In the genomic region with DNA sequence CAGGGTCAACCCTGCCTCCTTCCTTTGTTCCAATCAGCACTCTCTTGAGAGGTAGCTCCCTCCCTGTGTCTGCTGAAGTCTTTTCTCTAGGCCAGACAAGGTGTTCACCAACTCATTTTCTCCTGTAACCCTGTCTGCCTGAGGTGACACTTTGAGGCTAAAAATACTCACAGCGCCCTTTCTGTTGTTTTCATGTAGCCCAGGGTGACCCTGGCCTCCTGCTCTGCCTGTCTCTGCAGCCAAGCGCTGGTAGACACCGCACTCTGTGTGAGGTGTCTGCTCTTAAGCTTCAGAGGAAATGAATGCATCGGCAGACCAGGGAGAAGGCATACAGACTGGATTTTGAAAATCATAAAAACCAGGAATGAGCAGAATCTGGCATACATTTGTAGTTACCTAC, we compare ENCODE assay signal across 31 mouse cellular contexts. TPM values are rescaled to one million over a fixed set of nuclear protein-coding genes. Genes with fewer than 3 reads are reported as not detected.
DNase-seq lines count a peak whose midpoint lies in the region; ATAC-seq and TF ChIP-seq lines count a peak whose summit lies in the region.
"Had no signal": no experiment of that assay in that cellular context is flagged by ENCODE, and none has a peak within 500 bp of the region (broad histone marks: within the 10 kb centered on the region; RNA-seq: fewer than 3 reads in every experiment).

No protein-coding gene starts in this region.

- H3K27ac ChIP-seq in gastrocnemius, adult 2 months = peak overlapping the region; percentile 82
- H3K27ac ChIP-seq in heart, adult 2 months = peak overlapping the region; percentile 66
- H3K27ac ChIP-seq in heart, embryonic 13.5 days (replicated peaks) = peak overlapping the region; percentile 53; the same call in 1 of the 2 replicates
- H3K27ac ChIP-seq: embryonic facial prominence, embryonic 10.5 days; embryonic facial prominence, embryonic 15.5 days; forebrain, embryonic 12.5 days; kidney, embryonic 15.5 days; layer of hippocampus, adult 2 months; liver, embryonic 12.5 days; neural tube, embryonic 12.5 days; stomach, postnatal 0 days had no signal

- no peak for TF ChIP-seq EP300 in heart, adult 2 months (IDR thresholded peaks at IDR 0.05; ENCODE audit: insufficient read depth, low read depth, low read length)

- TF ChIP-seq CTCF in gastrocnemius, adult 2 months (IDR thresholded peaks at IDR 0.05) = no peak
- no peak for TF ChIP-seq CTCF in heart, adult 2 months (IDR thresholded peaks at IDR 0.05)

- H3K4me3 ChIP-seq in gastrocnemius, adult 2 months = no peak overlapping the region
- no peak overlapping the region for H3K4me3 ChIP-seq in heart, adult 2 months
- no peak overlapping the region for H3K4me3 ChIP-seq in heart, embryonic 13.5 days
- H3K4me3 ChIP-seq: embryonic facial prominence, embryonic 10.5 days; embryonic facial prominence, embryonic 15.5 days; forebrain, embryonic 12.5 days; kidney, embryonic 15.5 days; layer of hippocampus, adult 2 months; liver, embryonic 12.5 days; myocyte; neural tube, embryonic 12.5 days had no signal

- H3K9ac ChIP-seq in heart, adult 2 months (ENCODE audit: low read depth, low read length) = no peak overlapping the region
- peak overlapping the region; percentile 37; the same call in 1 of the 2 replicates for H3K9ac ChIP-seq in heart, embryonic 13.5 days
- H3K9ac ChIP-seq: embryonic facial prominence, embryonic 15.5 days; forebrain, embryonic 12.5 days; kidney, embryonic 15.5 days; liver, embryonic 12.5 days; liver, postnatal 0 days; neural tube, embryonic 12.5 days had no signal

- H3K4me2 ChIP-seq in heart, embryonic 13.5 days = no peak overlapping the region
- H3K4me2 ChIP-seq: embryonic facial prominence, embryonic 15.5 days; forebrain, embryonic 12.5 days; kidney, embryonic 15.5 days; liver, embryonic 12.5 days; midbrain, embryonic 11.5 days; neural tube, embryonic 12.5 days had no signal

- peak; percentile 46 for DNase-seq in gastrocnemius, adult 2 months
- no peak for DNase-seq in gastrocnemius, postnatal 36 days
- DNase-seq in heart, adult 2 months = peak in 1 of 2 experiments; percentile 28
- DNase-seq in heart, postnatal 4 days = peak; percentile 11
- no peak for DNase-seq in urinary bladder, adult 2 months (ENCODE audit: low spot score)
- no peak for DNase-seq in adrenal gland, adult 2 months
- DNase-seq: adrenal gland, postnatal 14 days; cerebellum, adult 8-10 months; cerebellum, postnatal 25 days; kidney, adult 18-20 months; kidney, postnatal 25 days; left cerebral cortex, postnatal 4 days; liver, postnatal 0 days; lung, postnatal 36 days; right cerebral cortex, adult 18-20 months; thymus, adult 18-20 months; thymus, postnatal 25 days had no signal

- WGBS in heart, adult 2 months = 40% methylated on average over 4 of the region's 4 CpGs
- WGBS in heart, embryonic 13.5 days = 34% methylated on average over 4 of the region's 4 CpGs

- TF ChIP-seq POLR2A in heart, adult 2 months (IDR thresholded peaks at IDR 0.05; ENCODE audit: insufficient read depth, low read depth, low read length) = no peak

- H3K4me1 ChIP-seq in heart, adult 2 months (ENCODE audit: control insufficient read depth, insufficient read depth, low read length) = no peaks in the 10 kb centered on the region; the same call in 1 of the 2 replicates
- peaks cover 7% of the 10 kb centered on the region for H3K4me1 ChIP-seq in heart, embryonic 13.5 days
- H3K4me1 ChIP-seq: embryonic facial prominence, embryonic 10.5 days; embryonic facial prominence, embryonic 15.5 days; forebrain, embryonic 12.5 days; kidney, embryonic 15.5 days; liver, embryonic 12.5 days; neural tube, embryonic 12.5 days had no signal

- no peaks in the 10 kb centered on the region for H3K27me3 ChIP-seq in heart, adult 2 months (ENCODE audit: control insufficient read depth, insufficient read depth, low read length)
- H3K27me3 ChIP-seq in heart, embryonic 13.5 days (replicated peaks) = no peaks in the 10 kb centered on the region
- H3K27me3 ChIP-seq: embryonic facial prominence, embryonic 15.5 days; forebrain, embryonic 12.5 days; kidney, embryonic 15.5 days; liver, embryonic 12.5 days; neural tube, embryonic 12.5 days had no signal

- H3K9me3 ChIP-seq in heart, embryonic 13.5 days = no peaks in the 10 kb centered on the region
- H3K9me3 ChIP-seq: embryonic facial prominence, embryonic 10.5 days; embryonic facial prominence, embryonic 15.5 days; forebrain, embryonic 12.5 days; G1E; kidney, embryonic 15.5 days; liver, embryonic 12.5 days; neural tube, embryonic 12.5 days had no signal

- ATAC-seq in heart, embryonic 13.5 days (ENCODE audit: extremely low read depth, insufficient number of reproducible peaks, low FRiP score, low TSS enrichment) = no peak
- ATAC-seq: hindbrain, embryonic 16.5 days; liver, embryonic 12.5 days; liver, postnatal 0 days; midbrain, embryonic 16.5 days had no signal

- intact Hi-C loops in gastrocnemius, adult 2 months (cut with DNase I) = loop anchor here (2.0 kb wide), 1 partner anchor 13 kb away; no protein-coding TSS in a partner anchor
- intact Hi-C loops in gastrocnemius, postnatal 36 days (cut with DNase I) = no loop called here
- intact Hi-C loops in heart, adult 2 months (cut with DNase I) = no loop called here

- H3K79me2 ChIP-seq in heart, adult 2 months (replicated peaks; ENCODE audit: control insufficient read depth, insufficient read depth, low read length) = no peaks in the 10 kb centered on the region

- H3K36me3 ChIP-seq in heart, adult 2 months (ENCODE audit: control insufficient read depth, insufficient read depth, low read length) = peaks cover 4% of the 10 kb centered on the region
- H3K36me3 ChIP-seq in heart, embryonic 13.5 days = peaks cover 56% of the 10 kb centered on the region

RNA-seq across cellular contexts. Expression of a gene that starts 18.9 kb away (rescaled TPM):
- total RNA-seq in gastrocnemius, adult 2 months (2021) = 10 to 100 TPM; 61.8 to 68.6 TPM
- total RNA-seq in gastrocnemius, postnatal 36 days (2021) = 10 to 100 TPM; 64.2 to 64.3 TPM
- total RNA-seq in heart, adult 2 months (2021) = 10 to 100 TPM; 51.5 to 56.4 TPM
- polyA plus RNA-seq in heart, adult 2 months (2012; rRNA removed) = 17.4 and 37.5 TPM in 2 replicates
- polyA plus RNA-seq in heart, embryonic 13.5 days (2015; fragmentation: Nextera tagmentation; extraction: Ambion mirVana) = 27.4 and 30.0 TPM in 2 replicates
- 10 to 100 TPM; 43.5 to 49.9 TPM for total RNA-seq in heart, postnatal 4 days (2021)
- polyA plus RNA-seq in urinary bladder, adult 2 months (2012; rRNA removed) = 53.6 and 58.1 TPM in 2 replicates
- total RNA-seq in adrenal gland, adult 2 months (2021) = 10 to 100 TPM; 72.2 to 86.9 TPM
- polyA plus RNA-seq in adrenal gland, adult 2 months (2012; rRNA removed) = 9.1 and 10.6 TPM in 2 replicates

RNA-seq across cellular contexts. Expression of a gene that starts 38.1 kb away (rescaled TPM):
- 10 to 100 TPM; 24.8 to 29.0 TPM for total RNA-seq in gastrocnemius, adult 2 months (2021)
- total RNA-seq in gastrocnemius, postnatal 36 days (2021) = 10 to 100 TPM; 21.7 to 30.7 TPM
- 10 to 100 TPM; 24.4 to 26.7 TPM for total RNA-seq in heart, adult 2 months (2021)
- polyA plus RNA-seq in heart, adult 2 months (2012; rRNA removed) = 7.5 and 16.2 TPM in 2 replicates
- 36.6 and 40.3 TPM in 2 replicates for polyA plus RNA-seq in heart, embryonic 13.5 days (2015; fragmentation: Nextera tagmentation; extraction: Ambion mirVana)
- 10 to 100 TPM; 56.5 to 62.5 TPM for total RNA-seq in heart, postnatal 4 days (2021)
- polyA plus RNA-seq in urinary bladder, adult 2 months (2012; rRNA removed) = 33.9 and 42.2 TPM in 2 replicates
- 10 to 100 TPM; 35.8 to 41.1 TPM for total RNA-seq in adrenal gland, adult 2 months (2021)
- polyA plus RNA-seq in adrenal gland, adult 2 months (2012; rRNA removed) = 1.2 and 1.5 TPM in 2 replicates

Comparison
In these comparisons a context has a peak if more than half of its experiments do, and no peak if none do; other contexts are left out.
1. DNase-seq: peak in gastrocnemius, adult 2 months (single experiment) and heart, postnatal 4 days (single experiment); none in gastrocnemius, postnatal 36 days (0 of 2), urinary bladder, adult 2 months (single experiment) and adrenal gland, adult 2 months (single experiment).
2. Peak in every context shown above with its lines, with median percentiles within 50 percentile points of each other: H3K27ac ChIP-seq.